Mouse (Mus musculus) limb, embryonic 13.5 days (tissue): ENCODE results near the gene Ppt1. TPM values are rescaled to one million over a fixed set of nuclear protein-coding genes. Genes with fewer than 3 reads are reported as not detected.

ENCODE experiments used
- ATAC-seq: fragments of 200-750 bp; cut with Nextera tagmentation; 2 replicates; pipeline ENCODE4 v1.8.0; 2017; ENCODE audit warnings: low read depth, moderate number of reproducible peaks, moderate TSS enrichment; ENCODE audit not compliant: low FRiP score
- H3K27ac ChIP-seq: fragments of 300-500 bp; sonication (generic); 2 replicates; pipeline ENCODE4 v1.5.1; 2015; ENCODE audit warnings: inconsistent platforms, mild to moderate bottlenecking, moderate library complexity
- H3K27me3 ChIP-seq: fragments of 300-500 bp; sonication (generic); 2 replicates; pipeline ENCODE4 v1.6.1; 2015; ENCODE audit warnings: mild to moderate bottlenecking, inconsistent platforms
- H3K36me3 ChIP-seq: fragments of 300-500 bp; sonication (generic); 2 replicates; pipeline ENCODE4 v1.6.1; 2015; ENCODE audit warnings: inconsistent platforms, mild to moderate bottlenecking, moderate library complexity
- H3K4me1 ChIP-seq: fragments of 300-500 bp; sonication (generic); 2 replicates; pipeline ENCODE4 v1.6.1; 2015; ENCODE audit warnings: inconsistent platforms
- H3K4me2 ChIP-seq: fragments of 300-500 bp; sonication (generic); replicated peaks from 2 replicates; pipeline ENCODE4 v1.6.1; 2015; ENCODE audit warnings: inconsistent platforms, mild to moderate bottlenecking, moderate library complexity
- H3K4me3 ChIP-seq: fragments of 300-500 bp; sonication (generic); 2 replicates; pipeline ENCODE4 v1.5.1; 2015; ENCODE audit warnings: moderate library complexity, mild to moderate bottlenecking, inconsistent platforms
- H3K9ac ChIP-seq: fragments of 300-500 bp; sonication (generic); 2 replicates; pipeline ENCODE4 v1.6.1; 2015; ENCODE audit warnings: mild to moderate bottlenecking, inconsistent platforms
- H3K9me3 ChIP-seq: fragments of 300-500 bp; sonication (generic); 2 replicates; pipeline ENCODE4 v1.6.1; 2016; ENCODE audit warnings: inconsistent platforms
- WGBS: fragments of 180-500 bp; shearing (Covaris S2); methylation state at CpG from one replicate; pipeline ENCODE4 v1.1.7; 2015; 5-methylcytosine and 5-hydroxymethylcytosine counted together
- polyA plus RNA-seq: library from polyadenylated mRNA; unstranded; fragments of >200 nt; fragmentation: Nextera tagmentation; extraction: Ambion mirVana; gene quantifications from 2 replicates; pipeline ENCODE4 v1.2.1, GENCODE M21; 2015

Ppt1 gene
- polyA plus RNA-seq, 1 experiment from 2014 or later, result 84.7 TPM

DNA sequence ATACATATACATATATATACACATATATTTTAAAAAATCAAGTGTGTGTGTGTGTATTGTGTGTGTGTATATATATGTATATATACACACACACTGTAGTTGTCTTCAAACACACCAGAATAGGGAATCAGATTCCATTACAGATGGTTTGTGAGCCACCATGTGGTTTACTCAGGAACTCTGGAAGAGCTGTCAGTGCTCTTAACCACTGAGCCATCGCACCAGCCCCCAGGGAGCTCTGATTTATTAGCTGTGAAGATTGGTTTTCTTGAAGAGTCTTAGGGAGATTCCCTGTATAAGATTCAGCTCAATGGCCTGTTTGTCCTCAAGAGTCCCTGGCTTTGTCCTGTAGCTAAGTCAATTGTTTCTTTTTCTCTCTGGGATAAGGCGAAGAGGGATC lies 2.0 kb downstream of the Ppt1 start:
- Histone ChIP-seq H3K9me3 (0 out of 2 replicates have a peak, but pooled peaks cover 3% of the 10 kb centered on the region), H3K4me1 (peaks cover 16% of the 10 kb centered on the region), H3K27me3 (no peaks in the 10 kb centered on the region; the same call in 1 of the 2 replicates), H3K27ac (no peak overlapping the region), H3K36me3 (peaks cover 11% of the 10 kb centered on the region), H3K9ac (no peak overlapping the region), H3K4me2 (no peak overlapping the region), H3K4me3 (no peak overlapping the region)
- ATAC-seq, result no peak
- 69% methylated on average over 2 of the region's 2 CpGs for WGBS

DNA sequence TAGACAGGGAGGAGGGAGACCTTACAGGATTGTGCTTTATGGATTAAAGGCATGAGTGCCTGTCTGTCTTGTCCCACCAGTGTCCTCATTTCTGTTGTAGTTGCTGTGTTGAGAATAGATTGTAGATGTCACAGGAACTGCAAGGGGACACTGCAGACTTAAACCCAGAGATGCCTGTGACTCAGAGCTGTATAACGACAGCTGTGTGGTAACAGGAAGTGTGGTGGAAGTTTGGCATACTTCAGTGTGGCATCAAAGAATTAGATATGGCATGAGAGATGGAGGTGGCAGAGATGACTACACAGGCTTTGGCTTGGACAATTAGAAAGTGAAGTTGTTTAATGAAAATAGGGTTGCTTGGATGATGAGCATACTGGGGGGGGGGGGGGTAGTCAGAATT lies 2.4 kb downstream of the Ppt1 start:
- H3K9me3 ChIP-seq, result 0 out of 2 replicates have a peak, but pooled peaks cover 3% of the 10 kb centered on the region
- peaks cover 16% of the 10 kb centered on the region for H3K4me1 ChIP-seq
- 70% methylated on average over 1 of the region's 1 CpGs for WGBS
- no peak for ATAC-seq
- H3K27me3 ChIP-seq, result no peaks in the 10 kb centered on the region; the same call in 1 of the 2 replicates
- no peak overlapping the region for H3K9ac ChIP-seq
- H3K27ac ChIP-seq, result no peak overlapping the region
- no peak overlapping the region for H3K4me2 ChIP-seq
- H3K4me3 ChIP-seq, result no peak overlapping the region
- H3K36me3 ChIP-seq, result peaks cover 14% of the 10 kb centered on the region

DNA sequence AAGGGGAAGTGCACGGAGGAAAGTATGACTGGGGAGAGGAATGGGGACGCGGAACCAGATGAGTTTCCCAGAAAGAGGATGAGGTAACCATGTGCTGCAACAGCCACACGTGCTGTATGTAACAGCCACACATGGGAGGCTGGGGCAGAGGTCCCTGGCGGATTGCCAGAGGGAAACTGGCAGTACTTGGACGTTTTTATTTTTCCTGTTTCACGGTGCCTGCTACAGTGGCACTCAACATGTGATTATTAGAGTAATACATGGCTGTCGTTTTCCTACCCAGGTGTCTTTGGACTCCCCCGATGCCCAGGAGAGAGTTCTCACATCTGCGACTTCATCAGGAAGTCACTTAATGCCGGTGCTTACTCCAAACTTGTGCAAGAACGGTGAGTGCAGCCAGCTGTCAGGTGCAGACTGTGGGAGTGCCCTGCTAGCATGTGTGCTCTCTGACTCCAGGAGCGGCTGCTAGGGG lies 12.1 kb downstream of the Ppt1 start:
- 43% methylated on average over 13 of the region's 13 CpGs for WGBS
- peak; percentile 85 for ATAC-seq
- Histone ChIP-seq H3K36me3 (peaks cover 77% of the 10 kb centered on the region), H3K9me3 (no peaks in the 10 kb centered on the region), H3K4me2 (no peak overlapping the region), H3K9ac (no peak overlapping the region), H3K4me1 (0 out of 2 replicates have a peak, but pooled peaks cover 14% of the 10 kb centered on the region), H3K27me3 (no peaks in the 10 kb centered on the region), H3K27ac (peak overlapping the region; percentile 3; the same call in 1 of the 2 replicates), H3K4me3 (no peak overlapping the region)

DNA sequence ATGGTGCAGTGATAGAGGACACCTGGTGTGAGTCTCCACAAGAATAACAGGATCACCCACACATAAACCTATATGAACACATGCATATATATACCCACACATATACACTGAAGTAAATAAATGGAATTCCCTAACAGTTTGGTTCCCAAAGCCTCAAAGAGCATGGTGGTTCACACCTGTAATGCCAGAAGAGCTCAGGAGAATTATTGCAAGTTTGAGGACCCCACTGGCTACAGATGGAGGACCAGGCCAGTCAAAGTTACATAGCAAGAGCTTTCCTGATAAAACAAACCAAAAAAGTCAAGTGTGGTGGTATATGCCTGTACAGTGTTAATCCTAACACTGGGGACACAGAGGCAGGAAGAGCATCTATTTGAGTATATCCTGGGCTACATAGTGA lies 15.5 kb downstream of the Ppt1 start:
- peaks cover 81% of the 10 kb centered on the region for H3K36me3 ChIP-seq
- H3K4me3 ChIP-seq, result no peak overlapping the region
- H3K27me3 ChIP-seq, result no peaks in the 10 kb centered on the region
- no peak for ATAC-seq
- no peak overlapping the region for H3K9ac ChIP-seq
- H3K4me2 ChIP-seq, result no peak overlapping the region
- no peaks in the 10 kb centered on the region for H3K9me3 ChIP-seq
- H3K27ac ChIP-seq, result no peak overlapping the region
- 0 out of 2 replicates have a peak, but pooled peaks cover 14% of the 10 kb centered on the region for H3K4me1 ChIP-seq

DNA sequence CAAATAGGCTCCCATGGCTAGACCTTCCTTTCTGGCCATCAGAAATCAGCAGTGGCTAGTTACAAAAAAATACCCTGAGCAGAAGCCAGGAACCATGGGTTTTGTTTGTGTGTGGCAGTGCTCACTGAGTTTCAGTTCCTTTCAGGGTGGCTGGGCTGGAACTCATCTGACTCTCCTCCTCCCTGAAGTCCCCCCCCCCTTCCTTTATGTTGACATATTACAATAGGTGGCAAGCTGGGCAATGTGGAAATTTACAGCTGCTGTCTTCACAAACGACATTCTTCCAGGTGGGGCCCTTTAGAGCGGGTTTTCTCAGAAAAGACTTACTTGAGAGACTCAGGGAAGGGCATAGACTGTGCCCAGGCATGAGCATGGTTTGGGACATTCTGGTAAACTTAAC lies 17.6 kb downstream of the Ppt1 start:
- Histone ChIP-seq H3K36me3 (peaks cover 94% of the 10 kb centered on the region), H3K27me3 (no peaks in the 10 kb centered on the region), H3K27ac (no peak overlapping the region), H3K4me2 (no peak overlapping the region), H3K4me3 (no peak overlapping the region), H3K9me3 (no peaks in the 10 kb centered on the region), H3K9ac (no peak overlapping the region), H3K4me1 (no peaks in the 10 kb centered on the region)
- 61% methylated on average over 2 of the region's 2 CpGs for WGBS
- ATAC-seq, result no peak

DNA sequence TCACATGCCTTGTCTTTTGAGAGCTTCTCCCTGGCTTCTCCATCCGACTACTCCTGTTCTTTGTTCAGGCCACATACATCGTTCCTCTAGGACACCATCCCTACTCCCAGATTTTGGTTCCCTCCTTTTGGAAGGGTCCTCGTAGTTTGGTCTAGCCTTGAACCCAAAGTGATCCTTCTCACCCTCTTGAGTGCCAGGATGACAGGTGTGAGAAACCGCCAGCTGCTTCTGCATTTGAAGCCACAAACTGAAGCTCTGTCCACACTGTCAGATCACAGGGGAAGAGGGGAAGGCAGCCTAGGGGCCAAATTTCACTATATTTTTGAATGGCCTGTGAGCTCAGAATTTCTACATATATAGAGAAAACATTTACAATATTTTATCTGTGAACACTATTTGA lies 18.7 kb downstream of the Ppt1 start:
- Histone ChIP-seq H3K9me3 (no peaks in the 10 kb centered on the region), H3K27ac (no peak overlapping the region), H3K4me1 (no peaks in the 10 kb centered on the region), H3K27me3 (no peaks in the 10 kb centered on the region), H3K4me3 (no peak overlapping the region), H3K36me3 (peaks cover 91% of the 10 kb centered on the region), H3K9ac (no peak overlapping the region), H3K4me2 (no peak overlapping the region)
- ATAC-seq, result no peak
- 95% methylated on average over 4 of the region's 4 CpGs for WGBS

DNA sequence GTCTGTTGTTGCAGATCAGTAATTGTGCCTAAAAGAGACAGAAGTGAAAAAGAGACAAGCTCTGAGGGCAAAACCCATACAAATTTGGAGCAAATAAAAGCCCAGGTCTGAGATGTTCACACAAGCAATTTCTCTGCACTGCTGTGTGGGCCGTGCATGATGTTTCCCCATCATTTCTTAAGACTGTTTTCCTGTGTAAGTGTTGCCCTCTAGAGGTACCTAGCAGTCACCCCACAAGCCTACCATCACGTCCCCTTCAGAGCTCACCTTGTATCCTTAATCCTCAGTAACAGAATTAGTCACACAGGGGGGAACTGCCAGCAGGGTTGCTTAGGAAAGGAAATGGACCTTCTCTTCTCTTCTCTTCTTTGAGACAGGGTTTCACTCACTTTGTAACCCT lies 21.9 kb downstream of the Ppt1 start:
- Histone ChIP-seq H3K36me3 (peaks cover 87% of the 10 kb centered on the region), H3K4me2 (no peak overlapping the region), H3K4me1 (no peaks in the 10 kb centered on the region), H3K27me3 (no peaks in the 10 kb centered on the region), H3K9me3 (no peaks in the 10 kb centered on the region), H3K9ac (no peak overlapping the region), H3K4me3 (no peak overlapping the region), H3K27ac (no peak overlapping the region)
- no peak for ATAC-seq
- WGBS, result 60% methylated on average over 2 of the region's 2 CpGs

DNA sequence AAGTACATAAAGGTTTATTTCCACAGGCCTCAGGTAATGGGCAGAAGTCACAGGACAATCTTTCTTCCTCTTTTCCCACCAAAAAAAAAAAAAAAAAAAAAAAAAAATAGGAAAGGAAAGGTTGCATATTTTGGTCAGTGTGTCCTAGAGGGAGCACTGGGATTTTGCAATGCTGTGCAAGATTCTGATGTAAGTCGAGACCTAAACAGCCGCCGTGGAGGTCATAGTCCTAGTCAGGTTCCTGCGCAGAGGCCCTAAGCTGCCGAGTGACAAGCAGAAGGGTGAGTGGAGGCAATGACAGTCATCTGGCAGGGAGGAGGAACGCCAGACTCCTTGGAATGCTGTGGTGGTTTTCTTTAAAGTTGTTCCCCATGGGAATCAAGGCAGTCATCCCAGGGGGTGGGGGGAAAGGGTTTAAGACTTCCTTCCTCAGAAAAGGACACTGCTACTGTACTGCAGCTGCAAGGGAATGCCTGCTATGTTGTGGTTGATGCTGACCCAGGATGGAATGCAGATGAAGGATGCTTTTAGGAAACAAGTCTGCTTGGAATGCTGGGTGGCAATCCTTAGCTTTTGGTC lies 23.1 kb downstream of the Ppt1 start:
- Histone ChIP-seq H3K9ac (no peak overlapping the region), H3K9me3 (no peaks in the 10 kb centered on the region), H3K27me3 (no peaks in the 10 kb centered on the region), H3K27ac (no peak overlapping the region), H3K4me3 (no peak overlapping the region), H3K4me1 (no peaks in the 10 kb centered on the region), H3K36me3 (peaks cover 87% of the 10 kb centered on the region), H3K4me2 (no peak overlapping the region)
- ATAC-seq, result no peak
- 77% methylated on average over 6 of the region's 6 CpGs for WGBS

DNA sequence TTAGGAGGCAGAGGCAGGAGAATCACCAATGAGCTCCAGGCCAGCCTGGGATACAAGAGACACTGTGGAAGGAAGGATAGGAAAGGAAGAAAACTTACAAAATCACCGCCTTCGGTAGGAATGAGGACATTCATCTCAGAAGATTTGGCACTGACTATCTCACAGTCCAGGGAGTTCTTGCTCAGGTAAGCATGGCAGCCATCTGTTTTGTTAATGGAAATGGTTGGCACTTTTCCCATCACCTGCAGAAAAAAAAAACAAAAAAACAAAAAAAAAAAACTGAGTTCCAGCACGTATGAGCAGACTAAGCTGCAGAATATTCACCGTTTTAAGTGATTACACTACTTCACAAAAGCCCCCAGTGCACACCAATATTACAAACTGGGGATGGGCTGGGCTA lies 25.8 kb downstream of the Ppt1 start:
- WGBS, result 96% methylated on average over 4 of the region's 4 CpGs
- no peaks in the 10 kb centered on the region for H3K4me1 ChIP-seq
- H3K9me3 ChIP-seq, result no peaks in the 10 kb centered on the region
- no peak overlapping the region for H3K4me3 ChIP-seq
- ATAC-seq, result no peak
- H3K4me2 ChIP-seq, result no peak overlapping the region
- H3K9ac ChIP-seq, result no peak overlapping the region
- H3K27ac ChIP-seq, result no peak overlapping the region
- H3K27me3 ChIP-seq, result no peaks in the 10 kb centered on the region
- H3K36me3 ChIP-seq, result peaks cover 87% of the 10 kb centered on the region

DNA sequence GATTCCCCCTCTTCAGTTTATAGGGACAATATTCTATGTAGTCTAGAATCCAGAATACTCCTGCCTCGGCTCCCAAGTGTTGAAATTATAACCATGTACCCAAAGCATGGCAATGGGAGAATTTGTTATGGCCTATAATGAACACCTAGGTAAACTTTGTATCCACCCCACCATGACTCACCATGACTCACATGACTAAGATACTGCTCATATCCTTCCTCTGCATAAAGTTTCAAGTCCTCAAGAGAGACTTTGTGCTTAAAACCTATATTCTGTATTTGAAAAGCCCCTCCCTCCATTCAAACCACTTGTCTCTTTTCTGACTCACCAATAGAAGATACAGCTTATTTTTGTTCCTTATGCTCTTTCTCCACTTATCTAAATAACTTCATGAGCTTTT lies 32.0 kb downstream of the Ppt1 start:
- Histone ChIP-seq H3K9me3 (no peaks in the 10 kb centered on the region), H3K4me2 (no peak overlapping the region), H3K27ac (no peak overlapping the region), H3K9ac (no peak overlapping the region), H3K27me3 (no peaks in the 10 kb centered on the region), H3K4me3 (no peak overlapping the region), H3K36me3 (peaks cover 85% of the 10 kb centered on the region), H3K4me1 (no peaks in the 10 kb centered on the region)
- WGBS, result 97% methylated on average over 1 of the region's 1 CpGs
- ATAC-seq, result no peak

DNA sequence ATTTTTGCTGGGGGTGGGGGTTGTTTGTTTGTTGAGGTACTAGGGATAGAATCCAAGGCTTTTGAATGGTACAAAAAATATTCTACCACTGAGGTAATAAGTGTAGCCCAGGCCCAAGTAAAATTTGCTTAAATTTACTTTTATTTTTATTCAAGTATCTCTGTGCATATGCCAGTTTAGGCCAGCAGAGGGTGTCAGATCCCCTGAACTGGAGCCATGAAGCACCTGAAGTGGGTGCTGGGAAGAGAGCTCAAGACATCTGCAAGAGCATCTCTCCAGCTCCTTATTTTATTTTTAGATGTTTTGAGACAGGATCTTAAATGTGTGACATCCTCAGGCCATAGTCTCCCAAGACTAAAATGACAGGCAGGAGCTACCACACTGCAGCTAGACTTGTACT lies 34.0 kb downstream of the Ppt1 start:
- ATAC-seq, result no peak
- Histone ChIP-seq H3K4me2 (no peak overlapping the region), H3K27ac (no peak overlapping the region), H3K4me1 (no peaks in the 10 kb centered on the region), H3K4me3 (no peak overlapping the region), H3K9me3 (no peaks in the 10 kb centered on the region), H3K9ac (no peak overlapping the region), H3K36me3 (peaks cover 65% of the 10 kb centered on the region), H3K27me3 (no peaks in the 10 kb centered on the region)

DNA sequence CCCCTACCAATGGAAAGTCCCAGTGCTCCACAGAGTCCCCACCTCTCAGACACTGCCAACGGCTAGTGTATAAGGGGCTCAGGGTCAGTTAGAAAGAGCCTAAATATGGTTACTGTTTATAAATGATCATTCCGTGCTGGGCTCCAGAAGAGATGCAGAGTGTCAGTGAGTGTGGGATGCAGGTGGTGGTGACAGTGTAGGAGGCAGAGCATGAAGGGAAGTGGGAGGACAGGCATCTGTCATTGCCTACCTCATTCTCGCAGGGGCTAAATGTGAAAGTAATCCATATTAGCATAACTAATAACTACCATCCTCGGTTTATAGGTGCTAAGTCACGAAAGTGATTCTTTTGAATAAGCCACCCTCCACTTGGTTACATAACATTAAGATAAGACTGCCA lies 34.7 kb downstream of the Ppt1 start:
- no peak overlapping the region for H3K4me3 ChIP-seq
- no peak overlapping the region for H3K27ac ChIP-seq
- H3K4me2 ChIP-seq, result no peak overlapping the region
- WGBS, result 94% methylated on average over 5 of the region's 5 CpGs
- H3K9ac ChIP-seq, result no peak overlapping the region
- H3K27me3 ChIP-seq, result no peaks in the 10 kb centered on the region
- no peak for ATAC-seq
- H3K9me3 ChIP-seq, result no peaks in the 10 kb centered on the region
- H3K4me1 ChIP-seq, result no peaks in the 10 kb centered on the region
- peaks cover 58% of the 10 kb centered on the region for H3K36me3 ChIP-seq

DNA sequence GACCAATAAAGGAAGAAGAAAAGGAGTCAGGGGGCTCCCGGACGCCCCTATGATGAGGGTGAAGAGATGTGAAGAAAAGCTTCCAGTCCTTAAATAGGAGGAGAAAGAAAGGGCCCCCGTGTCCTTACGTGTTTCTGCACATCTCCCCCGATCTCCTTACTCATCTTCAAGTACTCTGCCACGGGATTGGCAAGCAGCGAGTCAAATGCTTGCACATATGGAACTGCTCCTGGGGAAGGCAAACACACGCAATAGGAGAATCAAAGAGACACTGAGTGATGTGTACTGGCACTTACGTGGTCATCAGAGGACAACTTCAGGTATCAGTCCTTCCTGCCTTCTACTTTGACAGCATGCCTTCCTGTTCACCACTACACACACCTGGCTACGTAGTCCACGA lies 35.2 kb downstream of the Ppt1 start:
- peaks cover 53% of the 10 kb centered on the region for H3K36me3 ChIP-seq
- H3K9me3 ChIP-seq, result no peaks in the 10 kb centered on the region
- no peak overlapping the region for H3K27ac ChIP-seq
- no peak overlapping the region for H3K4me2 ChIP-seq
- no peak overlapping the region for H3K4me3 ChIP-seq
- WGBS, result 90% methylated on average over 11 of the region's 11 CpGs
- H3K27me3 ChIP-seq, result no peaks in the 10 kb centered on the region
- ATAC-seq, result no peak
- H3K9ac ChIP-seq, result no peak overlapping the region
- no peaks in the 10 kb centered on the region for H3K4me1 ChIP-seq
